Mouse (Mus musculus) embryonic facial prominence, embryonic 10.5 days (tissue): ENCODE measurements around the gene Btbd9. TPM values are rescaled to one million over a fixed set of nuclear protein-coding genes. Genes with fewer than 3 reads are reported as not detected.

Experiments used
- DNase-seq: peaks from one replicate; pipeline ENCODE4 v3.0.0-alpha.2; 2017; ENCODE audit warnings: low spot score
- H3K27ac ChIP-seq: fragments of 300-500 bp; sonication (generic); replicated peaks from 2 replicates; pipeline ENCODE4 v1.5.1; 2016; ENCODE audit warnings: mild to moderate bottlenecking
- H3K27me3 ChIP-seq: fragments of 300-500 bp; sonication (generic); replicated peaks from 2 replicates; pipeline ENCODE4 v1.6.1; 2016; ENCODE audit warnings: low read depth, mild to moderate bottlenecking; ENCODE audit not compliant: poor library complexity, severe bottlenecking
- H3K36me3 ChIP-seq: fragments of 300-500 bp; sonication (generic); replicated peaks from 2 replicates; pipeline ENCODE4 v1.6.1; 2016; ENCODE audit warnings: mild to moderate bottlenecking, moderate library complexity
- H3K4me1 ChIP-seq: fragments of 300-500 bp; sonication (generic); 2 replicates; pipeline ENCODE4 v1.6.1; 2016
- H3K4me3 ChIP-seq: fragments of 300-500 bp; sonication (generic); 2 replicates; pipeline ENCODE4 v1.5.1; 2016; ENCODE audit warnings: mild to moderate bottlenecking, moderate library complexity
- H3K9me3 ChIP-seq: fragments of 300-500 bp; sonication (generic); 2 replicates; pipeline ENCODE4 v1.6.1; 2016; ENCODE audit warnings: mild to moderate bottlenecking
- WGBS: fragments of 180-500 bp; shearing (Covaris S2); methylation state at CpG from one replicate; pipeline ENCODE4 v1.1.7; 2016; 5-methylcytosine and 5-hydroxymethylcytosine counted together
- polyA plus RNA-seq: library from polyadenylated mRNA; unstranded; fragments of >200 nt; fragmentation: Nextera tagmentation; extraction: Ambion mirVana; gene quantifications from 2 replicates; pipeline ENCODE4 v1.2.1, GENCODE M21; 2016

Gene Btbd9
- polyA plus RNA-seq, 1 experiment from 2014 or later, result 58.1 TPM

DNA sequence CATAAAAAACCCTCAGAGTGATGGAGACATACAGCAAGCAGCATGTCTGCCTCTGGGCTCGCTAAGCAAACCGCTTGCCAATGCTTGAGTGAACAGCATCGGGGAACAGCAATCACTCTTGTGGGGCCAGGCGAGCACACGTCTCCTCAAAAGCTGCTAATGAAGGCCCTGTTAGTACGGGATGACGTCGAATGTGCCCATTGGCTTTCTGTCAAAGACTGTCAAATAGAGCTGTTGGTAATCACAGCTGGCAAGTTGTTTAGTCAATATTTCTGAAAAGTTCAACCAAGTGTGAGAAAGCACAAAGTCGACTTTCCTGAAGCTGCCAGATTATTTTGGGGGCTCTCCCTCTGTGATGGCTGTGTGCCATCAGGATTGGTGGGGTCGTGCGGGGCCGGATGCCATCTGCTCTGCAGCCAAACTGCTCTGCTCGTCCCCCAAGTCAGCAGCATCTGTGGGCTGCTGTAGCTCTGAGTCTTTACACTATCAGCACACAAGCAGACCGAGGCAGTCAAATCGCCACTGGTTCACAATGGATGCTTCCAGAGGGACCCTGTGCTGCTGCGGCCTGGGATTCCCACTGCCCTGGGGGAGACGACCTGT, 334.5 kb downstream of the Btbd9 start:
- Histone ChIP-seq H3K9me3 (no peaks in the 10 kb centered on the region), H3K4me3 (no peak overlapping the region), H3K27me3 (no peaks in the 10 kb centered on the region), H3K4me1 (peaks cover 51% of the 10 kb centered on the region), H3K27ac (no peak overlapping the region), H3K36me3 (no peaks in the 10 kb centered on the region)
- WGBS, result 83% methylated on average over 17 of the region's 17 CpGs
- no peak for DNase-seq

DNA sequence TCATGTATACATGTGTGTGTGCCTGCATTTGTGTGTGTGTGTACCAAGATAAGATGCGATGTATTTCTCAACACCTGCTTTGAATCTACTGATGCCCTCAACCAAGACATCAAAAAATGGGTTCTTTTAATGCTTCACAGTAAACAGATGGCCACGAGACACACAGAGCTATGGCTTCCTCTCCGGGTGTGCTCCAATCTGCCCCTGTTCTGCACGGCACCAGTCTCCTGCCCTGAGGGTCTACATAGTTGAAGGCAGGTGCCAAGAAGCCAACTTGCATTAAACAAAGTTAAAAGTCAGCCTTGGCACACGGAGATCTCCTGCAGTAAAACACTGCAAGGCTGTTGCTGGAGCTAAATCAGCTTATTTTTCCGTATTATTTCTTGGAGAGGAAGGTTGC, 335.2 kb downstream of the Btbd9 start:
- peaks cover 51% of the 10 kb centered on the region for H3K4me1 ChIP-seq

DNA sequence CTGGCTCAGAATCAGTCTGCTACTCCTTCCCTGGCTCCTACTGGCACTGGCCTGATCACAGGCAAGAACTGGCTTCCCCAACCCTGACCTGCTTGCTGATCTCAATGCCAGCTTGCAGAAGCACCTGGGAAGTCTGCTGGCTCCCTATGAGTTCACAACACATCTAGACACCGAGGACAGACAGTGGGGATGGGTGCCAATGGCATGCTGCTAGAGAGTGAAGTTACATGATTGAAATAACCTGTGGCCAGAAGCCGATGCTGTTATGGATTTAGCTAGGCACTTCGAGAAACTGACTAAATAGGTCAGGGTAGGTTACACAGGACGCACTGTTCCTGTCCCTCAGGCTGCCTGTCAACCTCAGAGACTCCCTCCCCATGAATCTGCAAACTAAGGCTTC, 335.6 kb downstream of the Btbd9 start:
- Histone ChIP-seq H3K27me3 (no peaks in the 10 kb centered on the region), H3K36me3 (no peaks in the 10 kb centered on the region), H3K4me1 (peaks cover 51% of the 10 kb centered on the region), H3K9me3 (no peaks in the 10 kb centered on the region), H3K4me3 (no peak overlapping the region), H3K27ac (no peak overlapping the region)
- DNase-seq, result no peak
- WGBS, result 76% methylated on average over 4 of the region's 4 CpGs

More for the DNA sequence above, 335.2 kb downstream of the Btbd9 start:
- DNase-seq, result no peak
- Histone ChIP-seq H3K27me3 (no peaks in the 10 kb centered on the region), H3K36me3 (no peaks in the 10 kb centered on the region), H3K4me3 (no peak overlapping the region), H3K27ac (no peak overlapping the region), H3K9me3 (no peaks in the 10 kb centered on the region)
- WGBS, result 72% methylated on average over 6 of the region's 6 CpGs

DNA sequence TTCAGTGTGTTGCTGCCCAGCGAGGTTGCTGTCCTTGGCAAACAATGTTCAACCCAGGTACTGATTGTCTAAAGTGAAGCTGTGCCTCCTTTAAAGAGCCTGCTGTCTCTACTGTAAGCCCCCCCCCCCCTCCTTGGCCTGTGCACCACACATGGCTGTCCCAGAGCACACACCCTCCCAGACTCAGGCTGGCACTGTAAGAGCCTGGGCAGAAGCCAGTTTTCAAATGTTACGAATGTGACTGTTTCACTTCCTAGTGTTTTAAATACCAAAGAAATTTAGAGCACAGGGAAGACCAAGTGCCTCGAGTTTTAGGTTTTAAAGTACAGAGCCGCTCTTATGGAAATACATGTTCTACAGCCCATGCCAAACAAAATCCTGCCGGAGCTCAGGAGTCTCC, 336.8 kb downstream of the Btbd9 start:
- 89% methylated on average over 5 of the region's 5 CpGs for WGBS

DNA sequence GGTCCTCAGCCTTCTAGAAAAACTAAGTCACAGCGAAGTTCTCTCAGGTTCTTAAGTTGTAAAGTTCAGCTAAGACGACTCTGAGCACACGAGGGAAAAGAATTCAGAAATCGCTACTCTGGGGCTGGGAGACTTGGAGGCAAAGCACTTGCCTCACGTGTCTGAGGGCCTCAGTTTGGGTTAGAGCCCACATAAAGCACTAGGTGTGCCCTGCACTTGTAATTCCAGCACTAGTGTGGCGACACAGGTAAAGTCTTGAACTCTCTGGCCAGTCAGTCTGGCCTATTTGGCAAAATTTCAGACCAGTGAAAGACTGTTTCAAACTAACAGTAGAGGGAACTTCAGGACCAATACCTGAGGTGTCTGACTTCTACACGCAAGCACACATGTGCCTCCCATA, 338.7 kb downstream of the Btbd9 start:
- no peak for DNase-seq
- H3K4me3 ChIP-seq, result no peak overlapping the region
- peak overlapping the region; percentile 10; the same call in 1 of the 2 replicates for H3K27ac ChIP-seq
- no peaks in the 10 kb centered on the region for H3K27me3 ChIP-seq
- WGBS, result 88% methylated on average over 7 of the region's 7 CpGs
- no peaks in the 10 kb centered on the region for H3K36me3 ChIP-seq
- H3K4me1 ChIP-seq, result peaks cover 44% of the 10 kb centered on the region
- no peaks in the 10 kb centered on the region for H3K9me3 ChIP-seq

More for the DNA sequence above, 336.8 kb downstream of the Btbd9 start:
- Histone ChIP-seq H3K9me3 (no peaks in the 10 kb centered on the region), H3K4me1 (peaks cover 48% of the 10 kb centered on the region), H3K27ac (no peak overlapping the region), H3K36me3 (no peaks in the 10 kb centered on the region), H3K27me3 (no peaks in the 10 kb centered on the region), H3K4me3 (no peak overlapping the region)
- DNase-seq, result no peak

DNA sequence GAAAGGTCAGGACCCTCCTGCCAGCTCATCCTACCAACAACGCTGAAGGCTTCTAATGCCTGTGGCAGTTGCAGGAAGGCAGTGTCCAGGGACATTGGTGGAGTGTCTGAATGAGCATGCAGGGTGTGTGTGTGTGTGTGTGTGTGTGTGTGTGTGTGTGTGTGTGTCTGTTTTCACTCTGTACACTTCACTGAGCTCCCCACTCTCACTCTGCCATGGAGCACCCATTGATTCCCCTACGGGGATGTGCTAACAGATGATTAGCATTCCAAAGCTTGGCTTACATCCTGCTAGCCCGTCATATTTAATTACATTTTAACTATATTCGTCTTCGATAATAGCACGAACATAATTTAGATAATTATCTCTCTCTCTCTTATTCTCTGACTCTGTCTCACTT, 339.7 kb downstream of the Btbd9 start:
- WGBS, result 62% methylated on average over 6 of the region's 6 CpGs
- H3K36me3 ChIP-seq, result no peaks in the 10 kb centered on the region
- H3K9me3 ChIP-seq, result no peaks in the 10 kb centered on the region
- no peak overlapping the region for H3K4me3 ChIP-seq
- H3K27ac ChIP-seq, result 0 out of 2 replicates have a peak overlapping the region, but pooled peaks have one; percentile 25
- no peak for DNase-seq
- no peaks in the 10 kb centered on the region for H3K27me3 ChIP-seq
- H3K4me1 ChIP-seq, result peaks cover 39% of the 10 kb centered on the region

DNA sequence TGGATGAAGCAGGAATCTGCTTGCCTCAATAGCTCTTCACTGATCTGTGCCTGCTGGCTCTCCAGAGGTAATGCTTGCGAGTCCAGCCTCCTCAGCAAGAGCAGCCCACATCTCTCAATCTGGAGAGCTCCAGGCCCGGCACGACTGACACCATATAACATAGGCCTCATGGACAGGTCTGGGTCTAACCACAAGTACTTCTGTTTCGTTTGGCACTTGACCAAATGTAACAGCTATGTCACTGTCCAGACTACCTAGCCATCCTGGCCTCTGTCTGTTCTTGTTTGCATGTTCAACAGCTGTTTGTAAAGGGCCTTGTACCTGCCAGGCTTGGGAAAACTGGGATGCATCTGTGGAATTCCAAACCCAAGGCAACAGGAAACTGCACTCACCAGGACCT, 340.9 kb downstream of the Btbd9 start:
- Histone ChIP-seq H3K4me1 (peaks cover 44% of the 10 kb centered on the region), H3K9me3 (no peaks in the 10 kb centered on the region), H3K27me3 (no peaks in the 10 kb centered on the region), H3K36me3 (no peaks in the 10 kb centered on the region), H3K4me3 (no peak overlapping the region), H3K27ac (no peak overlapping the region)
- WGBS, result 82% methylated on average over 4 of the region's 4 CpGs
- DNase-seq, result no peak

DNA sequence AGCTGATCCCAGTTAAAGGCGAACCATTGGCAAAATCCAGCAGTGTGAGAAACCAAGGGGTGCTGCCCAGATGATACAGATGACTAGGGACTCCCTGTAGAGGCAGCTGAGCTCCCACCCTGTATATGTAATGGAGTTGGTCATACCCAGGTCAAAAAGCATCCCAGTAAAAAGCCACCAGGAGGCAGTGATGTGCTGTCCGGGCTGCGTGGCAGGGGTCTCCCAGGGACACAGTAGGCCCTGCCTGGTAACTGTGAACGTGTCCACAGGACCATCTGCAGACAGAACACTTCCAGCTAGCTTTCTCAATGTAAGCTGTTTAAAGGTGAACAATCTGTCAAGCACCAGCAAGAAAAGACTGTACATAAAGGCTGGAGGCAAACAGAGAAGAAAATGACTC, 343.6 kb downstream of the Btbd9 start:
- Histone ChIP-seq H3K4me3 (no peak overlapping the region), H3K4me1 (peaks cover 56% of the 10 kb centered on the region), H3K9me3 (no peaks in the 10 kb centered on the region), H3K36me3 (no peaks in the 10 kb centered on the region), H3K27me3 (no peaks in the 10 kb centered on the region), H3K27ac (no peak overlapping the region)
- DNase-seq, result peak; percentile 59
- 44% methylated on average over 4 of the region's 4 CpGs for WGBS

DNA sequence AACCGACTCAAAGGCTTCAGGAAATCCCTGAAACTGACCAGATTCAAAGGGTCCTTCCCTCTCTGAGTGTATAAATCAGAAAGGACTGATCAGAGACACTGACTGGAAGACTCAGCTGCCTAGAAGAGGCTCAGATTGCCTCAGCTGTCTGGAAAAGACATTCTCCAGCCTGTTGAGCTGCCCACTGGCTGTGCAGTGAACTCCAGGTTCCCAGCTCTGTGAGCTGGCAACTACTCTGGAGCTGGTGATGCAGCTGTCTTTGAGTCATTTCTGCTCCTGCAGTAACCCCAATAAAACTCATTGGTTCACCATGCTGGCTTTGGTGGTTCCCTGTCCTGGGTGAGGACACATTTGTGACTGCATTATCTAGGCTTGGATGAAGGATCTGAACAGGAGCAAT, 344.8 kb downstream of the Btbd9 start:
- Histone ChIP-seq H3K9me3 (no peaks in the 10 kb centered on the region), H3K27ac (no peak overlapping the region), H3K36me3 (no peaks in the 10 kb centered on the region), H3K27me3 (no peaks in the 10 kb centered on the region), H3K4me1 (peaks cover 47% of the 10 kb centered on the region), H3K4me3 (no peak overlapping the region)
- WGBS, result 90% methylated on average over 1 of the region's 1 CpGs
- DNase-seq, result no peak

DNA sequence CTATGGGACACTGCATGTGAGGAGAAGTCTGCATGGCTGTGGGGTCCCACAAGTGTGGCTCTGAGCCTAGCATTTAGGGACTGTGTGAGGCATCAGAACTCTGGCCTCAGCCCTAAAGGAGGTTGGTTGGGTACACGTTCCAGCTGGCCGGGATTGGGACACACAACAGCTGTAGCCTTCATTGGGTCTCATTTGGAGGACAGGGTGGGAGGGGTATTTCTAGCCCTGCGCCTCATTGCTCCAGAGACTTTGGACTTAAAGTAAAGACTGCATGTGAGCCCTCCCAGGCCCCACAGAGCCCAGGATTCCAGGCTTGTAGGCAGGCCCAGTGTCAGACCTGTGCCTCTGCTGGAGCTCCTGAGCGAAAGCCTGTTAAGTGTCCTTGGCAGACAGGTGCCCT, 345.9 kb downstream of the Btbd9 start:
- Histone ChIP-seq H3K27me3 (no peaks in the 10 kb centered on the region), H3K4me1 (peaks cover 42% of the 10 kb centered on the region), H3K4me3 (no peak overlapping the region), H3K36me3 (no peaks in the 10 kb centered on the region), H3K27ac (no peak overlapping the region), H3K9me3 (no peaks in the 10 kb centered on the region)
- 92% methylated on average over 4 of the region's 4 CpGs for WGBS
- DNase-seq, result no peak

DNA sequence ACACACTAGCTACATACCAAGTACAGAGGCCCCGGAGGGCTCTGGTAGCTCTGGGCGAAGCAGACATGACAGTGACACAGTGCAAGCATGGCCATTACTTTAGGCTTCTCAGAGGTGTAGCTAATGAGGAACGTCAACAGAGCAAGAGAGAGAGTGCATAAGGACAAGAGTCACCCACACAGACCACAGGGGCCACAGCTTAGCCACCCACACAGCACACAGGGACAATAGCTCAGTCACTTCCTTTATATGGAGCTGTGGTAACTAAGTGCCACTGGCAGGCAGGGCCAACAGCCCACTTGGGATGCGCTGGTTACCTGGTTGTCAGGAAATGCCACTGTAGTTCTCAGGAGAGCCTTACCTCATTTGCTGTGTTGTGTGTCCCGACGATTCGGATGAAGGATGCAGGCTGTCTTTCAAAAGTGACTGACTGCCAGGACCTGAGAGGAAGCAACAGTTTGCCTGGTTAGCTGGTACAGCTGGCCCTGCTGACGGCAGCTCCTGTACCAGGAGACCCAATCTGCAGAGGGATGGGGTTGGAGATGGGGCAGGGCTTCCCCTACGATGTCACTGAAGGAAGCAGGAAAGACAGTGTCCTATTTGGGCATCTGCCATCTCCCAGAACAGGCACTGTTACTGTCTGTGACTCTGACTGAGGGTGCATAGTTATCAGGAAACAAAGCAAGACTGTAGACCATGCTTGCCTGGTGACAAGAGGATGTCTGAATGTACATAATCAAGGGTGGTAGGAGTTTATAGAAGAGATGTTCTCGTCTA, 347.7 kb downstream of the Btbd9 start:
- H3K4me1 ChIP-seq, result peaks cover 49% of the 10 kb centered on the region
- 87% methylated on average over 10 of the region's 10 CpGs for WGBS
- no peak overlapping the region for H3K4me3 ChIP-seq

DNA sequence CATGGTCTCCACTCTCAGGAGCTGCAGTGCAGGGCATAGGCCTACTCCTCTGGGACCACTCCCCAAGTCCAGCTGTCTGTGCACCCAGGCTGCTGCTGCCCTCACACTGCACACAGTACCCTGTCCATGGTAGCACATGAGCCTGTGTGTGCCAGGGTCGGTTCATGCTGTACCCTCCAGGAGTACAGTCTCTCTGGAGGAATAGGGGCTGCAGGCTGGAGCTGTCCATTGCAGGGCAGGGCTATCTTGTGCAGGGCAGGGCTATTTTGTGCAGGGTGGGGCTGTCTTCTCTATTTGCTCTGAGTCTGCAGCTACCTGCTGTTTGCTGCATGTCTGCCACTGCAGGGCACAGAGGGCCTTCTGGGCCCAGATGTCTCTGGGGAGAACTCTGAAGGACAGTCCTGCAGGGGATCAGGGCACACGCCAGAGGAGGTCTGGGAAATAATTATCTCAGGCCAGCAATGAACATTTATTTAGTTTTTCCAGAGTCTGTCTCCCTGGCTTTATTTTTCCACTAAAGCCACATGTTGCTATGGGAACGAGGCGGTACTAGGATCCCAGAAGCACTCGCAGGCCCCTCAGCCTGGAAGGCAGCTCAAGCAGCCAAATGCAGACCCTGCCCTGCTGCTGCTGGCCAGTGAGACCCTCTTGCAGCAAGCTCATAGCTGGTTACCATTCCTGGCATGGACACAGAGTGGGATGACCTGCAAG, 351.1 kb downstream of the Btbd9 start:
- H3K27me3 ChIP-seq, result no peaks in the 10 kb centered on the region
- H3K4me3 ChIP-seq, result no peak overlapping the region
- H3K27ac ChIP-seq, result peak overlapping the region; percentile 49
- WGBS, result 57% methylated on average over 5 of the region's 5 CpGs
- H3K4me1 ChIP-seq, result peaks cover 47% of the 10 kb centered on the region
- no peaks in the 10 kb centered on the region for H3K9me3 ChIP-seq
- DNase-seq, result peak; percentile 34
- no peaks in the 10 kb centered on the region for H3K36me3 ChIP-seq

More for the DNA sequence above, 347.7 kb downstream of the Btbd9 start:
- Histone ChIP-seq H3K36me3 (no peaks in the 10 kb centered on the region), H3K27ac (no peak overlapping the region), H3K27me3 (no peaks in the 10 kb centered on the region), H3K9me3 (no peaks in the 10 kb centered on the region)
- DNase-seq, result no peak
